Mouse (Mus musculus) kidney, embryonic 16.5 days (tissue): ENCODE measurements around the gene Pitpnc1. TPM values are rescaled to one million over a fixed set of nuclear protein-coding genes. Genes with fewer than 3 reads are reported as not detected.
A peak's percentile ranks its signal among the peaks of the same experiment; 100 is the strongest.

Source experiments
- ATAC-seq: fragments of 200-750 bp; cut with Nextera tagmentation; 2 replicates; pipeline ENCODE4 v1.8.0; 2017; ENCODE audit warnings: moderate TSS enrichment; ENCODE audit not compliant: low FRiP score, low TSS enrichment
- H3K27ac ChIP-seq: fragments of 300-500 bp; sonication (generic); 2 replicates; pipeline ENCODE4 v1.5.1; 2014; ENCODE audit warnings: low read length
- H3K27me3 ChIP-seq: fragments of 300-500 bp; sonication (generic); 2 replicates; pipeline ENCODE4 v1.6.1; 2014; ENCODE audit warnings: low read length, control low read depth, mixed read lengths; ENCODE audit not compliant: insufficient read depth
- H3K36me3 ChIP-seq: fragments of 300-500 bp; sonication (generic); 2 replicates; pipeline ENCODE4 v1.6.1; 2014; ENCODE audit warnings: low read length, control low read depth, mixed read lengths; ENCODE audit not compliant: insufficient read depth
- H3K4me1 ChIP-seq: fragments of 300-500 bp; sonication (generic); 2 replicates; pipeline ENCODE4 v1.6.1; 2014; ENCODE audit warnings: low read length, control low read depth, mixed read lengths; ENCODE audit not compliant: insufficient read depth
- H3K4me2 ChIP-seq: fragments of 300-500 bp; sonication (generic); replicated peaks from 2 replicates; pipeline ENCODE4 v1.6.1; 2014; ENCODE audit warnings: low read depth, low read length
- H3K4me3 ChIP-seq: fragments of 300-500 bp; sonication (generic); 2 replicates; pipeline ENCODE4 v1.5.1; 2014; ENCODE audit warnings: mild to moderate bottlenecking, low read length
- H3K9ac ChIP-seq: fragments of 300-500 bp; sonication (generic); replicated peaks from 2 replicates; pipeline ENCODE4 v1.6.1; 2014; ENCODE audit warnings: low read length
- H3K9me3 ChIP-seq: fragments of 300-500 bp; sonication (generic); 2 replicates; pipeline ENCODE4 v1.6.1; 2016; ENCODE audit warnings: low read length, control low read depth
- WGBS: fragments of 180-500 bp; shearing (Covaris S2); extraction: QIAGEN DNeasy Blood & Tissue Kit; methylation state at CpG from one replicate; pipeline ENCODE4 v1.1.7; 2014; 5-methylcytosine and 5-hydroxymethylcytosine counted together
- polyA plus RNA-seq: library from polyadenylated mRNA; unstranded; fragments of >200 nt; fragmentation: Nextera tagmentation; extraction: Ambion mirVana; gene quantifications from 2 replicates; pipeline ENCODE4 v1.2.1, GENCODE M21; 2015

The Pitpnc1 gene
- polyA plus RNA-seq, 1 experiment from 2014 or later, result 21.5 TPM

DNA sequence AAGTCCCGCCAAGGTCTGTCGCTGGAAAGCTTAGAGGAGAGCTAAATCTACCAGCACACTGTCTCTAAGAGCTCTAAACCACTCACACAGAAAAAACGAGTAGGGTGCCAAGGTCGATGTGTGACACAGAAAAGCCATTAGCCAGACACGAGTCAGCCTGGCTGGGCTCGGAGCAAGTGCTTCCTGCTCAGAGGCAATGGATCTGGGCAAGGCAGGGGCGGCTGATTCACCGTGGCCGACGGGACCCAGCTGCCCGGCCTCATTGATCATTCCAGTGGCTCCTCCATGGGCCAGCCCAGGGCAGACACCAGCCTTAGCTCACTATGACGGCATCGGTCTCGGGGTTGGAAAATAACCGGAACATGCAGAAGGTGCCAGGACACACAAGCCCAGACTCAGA is 129.2 kb downstream of the Pitpnc1 start:
- no peak overlapping the region for H3K4me3 ChIP-seq
- H3K9ac ChIP-seq, result no peak overlapping the region
- peaks cover 34% of the 10 kb centered on the region for H3K4me1 ChIP-seq
- H3K27me3 ChIP-seq, result no peaks in the 10 kb centered on the region
- 17% methylated on average over 15 of the region's 15 CpGs for WGBS
- peak; percentile 47; the same call in 1 of the 2 replicates for ATAC-seq
- H3K27ac ChIP-seq, result no peak overlapping the region
- no peaks in the 10 kb centered on the region for H3K36me3 ChIP-seq
- H3K9me3 ChIP-seq, result no peaks in the 10 kb centered on the region
- no peak overlapping the region for H3K4me2 ChIP-seq

DNA sequence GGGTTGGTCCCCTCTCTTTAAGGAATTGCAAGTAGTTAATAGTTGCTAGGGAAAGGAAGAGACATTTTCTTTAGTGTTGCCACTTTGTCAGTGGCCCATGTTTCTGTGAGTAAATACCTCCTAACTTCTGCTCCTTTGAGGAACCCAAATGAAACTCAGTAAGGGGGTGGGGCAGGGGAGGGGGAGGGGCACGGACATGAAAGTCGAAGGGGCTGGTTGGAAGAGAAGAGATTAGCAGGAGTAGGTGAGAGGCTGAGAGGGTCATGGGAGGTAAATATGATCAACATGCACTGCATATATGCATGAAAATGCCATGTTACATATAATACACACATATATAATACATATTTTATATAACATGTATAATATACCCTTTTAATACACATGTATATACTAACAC is 129.7 kb downstream of the Pitpnc1 start:
- no peak overlapping the region for H3K9ac ChIP-seq
- H3K4me2 ChIP-seq, result no peak overlapping the region
- no peak for ATAC-seq
- no peaks in the 10 kb centered on the region for H3K36me3 ChIP-seq
- no peaks in the 10 kb centered on the region for H3K27me3 ChIP-seq
- H3K4me3 ChIP-seq, result no peak overlapping the region
- H3K27ac ChIP-seq, result no peak overlapping the region
- peaks cover 36% of the 10 kb centered on the region for H3K4me1 ChIP-seq
- no peaks in the 10 kb centered on the region for H3K9me3 ChIP-seq
- 0% methylated on average over 2 of the region's 2 CpGs for WGBS

GRCm38 (mm10) chr11:107339224-107339805 is 131.2 kb downstream of the Pitpnc1 start:
- H3K36me3 ChIP-seq, result no peaks in the 10 kb centered on the region
- no peaks in the 10 kb centered on the region for H3K9me3 ChIP-seq
- no peaks in the 10 kb centered on the region for H3K27me3 ChIP-seq
- H3K4me2 ChIP-seq, result no peak overlapping the region
- no peak overlapping the region for H3K9ac ChIP-seq
- 77% methylated on average over 7 of the region's 7 CpGs for WGBS
- no peak overlapping the region for H3K4me3 ChIP-seq
- peaks cover 47% of the 10 kb centered on the region for H3K4me1 ChIP-seq
- H3K27ac ChIP-seq, result no peak overlapping the region
- no peak for ATAC-seq

DNA sequence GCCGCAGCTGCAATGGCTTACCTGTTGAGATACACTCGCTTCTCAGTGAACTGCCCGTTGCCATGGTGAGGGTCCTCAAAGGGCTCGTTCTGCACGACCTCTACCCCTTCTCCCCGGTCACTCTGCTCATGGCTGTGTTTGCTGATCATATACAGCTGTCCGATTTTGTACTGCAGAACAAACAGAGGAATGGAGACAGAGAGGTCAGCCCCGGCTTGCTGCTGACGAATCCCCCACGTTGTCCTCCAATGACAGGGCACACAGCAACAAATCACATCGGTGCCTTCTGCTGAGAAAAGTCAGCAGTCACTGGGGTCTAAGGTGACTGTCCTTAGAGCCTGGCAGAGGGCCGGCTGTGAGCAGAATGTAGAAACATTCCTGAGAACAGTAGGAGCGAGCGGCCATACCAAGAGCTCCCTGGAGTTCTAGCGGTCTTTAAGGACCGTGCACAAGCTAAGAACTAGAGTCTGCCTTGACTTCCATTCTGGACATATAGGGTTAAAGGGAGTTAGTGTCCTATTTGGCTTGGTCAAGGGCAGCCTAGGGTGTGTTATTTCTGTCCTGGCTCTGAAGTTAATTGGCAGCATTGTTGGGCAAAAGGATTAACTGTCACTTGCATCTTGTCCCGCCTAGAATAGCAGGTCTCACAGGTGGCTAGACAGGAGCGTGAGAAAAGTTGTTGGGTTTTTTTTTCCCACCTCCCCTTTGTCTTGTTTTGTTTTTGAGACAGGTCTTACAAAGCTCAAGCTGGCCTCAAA is 132.9 kb downstream of the Pitpnc1 start:
- Histone ChIP-seq H3K9ac (no peak overlapping the region), H3K27ac (no peak overlapping the region), H3K4me3 (no peak overlapping the region), H3K4me2 (0 out of 2 replicates have a peak overlapping the region, but pooled peaks have one; percentile 26), H3K27me3 (no peaks in the 10 kb centered on the region), H3K36me3 (no peaks in the 10 kb centered on the region), H3K4me1 (peaks cover 47% of the 10 kb centered on the region), H3K9me3 (peaks cover 3% of the 10 kb centered on the region; the same call in 1 of the 2 replicates)
- peak; percentile 20; the same call in 1 of the 2 replicates for ATAC-seq
- WGBS, result 21% methylated on average over 18 of the region's 18 CpGs

GRCm38 (mm10) chr11:107335756-107336155 is 134.7 kb downstream of the Pitpnc1 start:
- Histone ChIP-seq H3K27ac (peak overlapping the region; percentile 84), H3K27me3 (no peaks in the 10 kb centered on the region), H3K4me2 (0 out of 2 replicates have a peak overlapping the region, but pooled peaks have one; percentile 26), H3K9me3 (peaks cover 3% of the 10 kb centered on the region; the same call in 1 of the 2 replicates), H3K9ac (no peak overlapping the region), H3K36me3 (no peaks in the 10 kb centered on the region), H3K4me1 (peaks cover 35% of the 10 kb centered on the region), H3K4me3 (no peak overlapping the region)
- WGBS, result 67% methylated on average over 11 of the region's 11 CpGs
- no peak for ATAC-seq

- Histone ChIP-seq H3K27me3 (no peaks in the 10 kb centered on the region), H3K9ac (no peak overlapping the region), H3K4me2 (peak overlapping the region; percentile 26), H3K27ac (peak overlapping the region; percentile 84), H3K4me3 (no peak overlapping the region), H3K4me1 (peaks cover 31% of the 10 kb centered on the region), H3K9me3 (peaks cover 3% of the 10 kb centered on the region; the same call in 1 of the 2 replicates), H3K36me3 (no peaks in the 10 kb centered on the region)
- ATAC-seq, result peak; percentile 52; the same call in 1 of the 2 replicates
- WGBS, result 57% methylated on average over 15 of the region's 15 CpGs
Measured at GRCm38 (mm10) chr11:107334849-107335484, 135.5 kb downstream of the Pitpnc1 start.

DNA sequence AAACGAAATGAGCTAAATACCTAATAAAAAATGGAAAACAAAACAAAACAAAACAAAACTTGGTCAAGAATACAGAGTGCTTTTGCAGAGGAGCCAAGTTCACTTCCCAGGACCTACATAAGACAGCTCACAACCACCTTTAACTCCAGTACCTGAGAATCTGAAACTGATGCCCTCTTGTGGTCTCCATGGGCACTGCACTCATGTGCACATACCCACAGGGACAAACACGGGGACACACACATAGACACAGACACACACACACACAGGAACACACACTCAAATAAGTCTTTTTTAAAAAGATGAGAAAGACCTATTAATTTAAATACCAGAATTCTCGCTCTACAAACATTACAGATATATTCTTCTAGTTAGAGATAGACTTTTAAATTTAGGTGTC is 137.6 kb downstream of the Pitpnc1 start:
- no peak for ATAC-seq
- H3K27me3 ChIP-seq, result no peaks in the 10 kb centered on the region
- peaks cover 27% of the 10 kb centered on the region for H3K4me1 ChIP-seq
- no peaks in the 10 kb centered on the region for H3K36me3 ChIP-seq
- H3K4me3 ChIP-seq, result no peak overlapping the region
- H3K9ac ChIP-seq, result no peak overlapping the region
- 95% methylated on average over 3 of the region's 3 CpGs for WGBS
- H3K4me2 ChIP-seq, result no peak overlapping the region
- H3K27ac ChIP-seq, result no peak overlapping the region
- H3K9me3 ChIP-seq, result peaks cover 3% of the 10 kb centered on the region; the same call in 1 of the 2 replicates

DNA sequence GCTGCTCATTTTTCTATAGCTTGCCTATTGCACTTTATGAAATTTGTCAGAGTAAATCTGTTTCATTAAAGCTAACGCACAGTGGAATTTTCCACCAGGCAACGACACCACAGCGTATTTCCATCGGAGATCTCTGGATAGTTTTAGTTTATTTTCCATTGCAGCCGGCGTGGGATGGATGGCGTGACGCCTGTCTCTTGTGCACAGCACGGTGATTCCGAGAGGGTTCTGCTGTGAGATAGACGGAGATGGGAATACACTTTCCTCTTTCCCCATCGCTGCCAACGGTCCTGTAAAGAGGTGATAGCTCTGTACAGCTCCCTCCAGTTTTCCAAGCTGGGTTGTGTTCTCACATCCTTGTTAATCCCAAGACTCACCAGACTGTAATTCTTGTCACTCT is 138.2 kb downstream of the Pitpnc1 start:
- no peak overlapping the region for H3K4me2 ChIP-seq
- 96% methylated on average over 13 of the region's 13 CpGs for WGBS
- no peak overlapping the region for H3K27ac ChIP-seq
- no peaks in the 10 kb centered on the region for H3K36me3 ChIP-seq
- peaks cover 3% of the 10 kb centered on the region; the same call in 1 of the 2 replicates for H3K9me3 ChIP-seq
- H3K9ac ChIP-seq, result no peak overlapping the region
- no peak for ATAC-seq
- H3K4me1 ChIP-seq, result peaks cover 21% of the 10 kb centered on the region
- no peak overlapping the region for H3K4me3 ChIP-seq
- no peaks in the 10 kb centered on the region for H3K27me3 ChIP-seq

- WGBS, result 92% methylated on average over 2 of the region's 2 CpGs
- H3K9ac ChIP-seq, result no peak overlapping the region
- peaks cover 13% of the 10 kb centered on the region for H3K4me1 ChIP-seq
- H3K4me3 ChIP-seq, result no peak overlapping the region
- H3K27ac ChIP-seq, result no peak overlapping the region
- H3K27me3 ChIP-seq, result no peaks in the 10 kb centered on the region
- H3K4me2 ChIP-seq, result no peak overlapping the region
- no peaks in the 10 kb centered on the region for H3K36me3 ChIP-seq
- no peak for ATAC-seq
- H3K9me3 ChIP-seq, result peaks cover 3% of the 10 kb centered on the region; the same call in 1 of the 2 replicates
Measured at GRCm38 (mm10) chr11:107331425-107331824, 139.1 kb downstream of the Pitpnc1 start.
